Mouse (Mus musculus): Measurements from ENCODE around the gene Sarm1. TPM values are rescaled to one million over a fixed set of nuclear protein-coding genes. Genes with fewer than 3 reads are reported as not detected.
A peak's percentile ranks its signal among the peaks of the same experiment; 100 is the strongest.

Gene Sarm1
- total and polyA plus RNA-seq, 3 experiments: 0.50 to 1.1 (median 0.55) TPM

DNA sequence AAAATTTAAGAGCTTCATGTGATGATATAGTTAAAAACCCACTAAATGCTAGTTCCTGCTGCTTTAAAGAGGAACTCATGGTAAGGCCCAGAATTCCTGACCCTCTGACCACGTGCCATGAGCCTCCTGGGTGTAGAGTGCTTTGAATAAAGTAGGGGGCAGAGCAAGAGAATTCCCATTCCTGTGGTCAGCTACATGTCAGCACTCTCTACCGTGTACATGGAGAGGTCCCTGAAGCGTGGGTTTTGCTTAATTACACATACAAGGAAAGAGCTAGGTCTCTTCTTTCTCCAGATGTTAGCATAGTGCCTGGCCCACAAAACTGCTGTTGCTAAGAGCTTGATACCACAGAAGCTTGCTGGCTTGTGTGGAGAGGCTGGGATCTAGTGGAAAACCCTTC is 7.9 kb upstream of the Sarm1 start:
- H3K4me1 ChIP-seq (ENCODE audit: control insufficient read depth in 1 of 2, insufficient read depth in 2 of 2): no peaks in the 10 kb centered on the region; a peak in 1 of 4 replicates
- TF ChIP-seq POLR2AphosphoS2 (IDR thresholded peaks at IDR 0.05; ENCODE audit: low read depth, low read length) (0 out of 2 replicates have a peak, but pooled peaks have one; percentile 18), EP300 (IDR thresholded peaks at IDR 0.05; ENCODE audit: low read length) (no peak), CTCF (conservative IDR thresholded peaks at IDR 0.05 in 1 of 2, IDR thresholded peaks at IDR 0.05 in 1 of 2; ENCODE audit: low read depth in 2 of 2, low read length in 2 of 2) (no peak), POLR2A (IDR thresholded peaks at IDR 0.05; ENCODE audit: low read depth, low read length) (0 out of 2 replicates have a peak, but pooled peaks have one; percentile 7), MAFK (IDR thresholded peaks at IDR 0.05; ENCODE audit: insufficient replicate concordance, low read length) (no peak)
- H3K27ac ChIP-seq (ENCODE audit: insufficient read depth, low read depth): no peak overlapping the region
- H3K9ac ChIP-seq (ENCODE audit: insufficient read depth, low read depth): no peak overlapping the region
- dilution Hi-C loops (cut with MboI; ENCODE audit: extremely low pct_ligation_motif_present, extremely low pct_unique_long_range_greater_than_20kb, low sequenced_read_pairs) (no loop called here), in situ Hi-C loops (cut with MboI; ENCODE audit: low pct_ligation_motif_present, low pct_unique_long_range_greater_than_20kb, low sequenced_read_pairs) (no loop called here)
- no peak overlapping the region for H3K4me3 ChIP-seq (replicated peaks in 1 of 3; ENCODE audit: low read depth in 2 of 3, low read length in 2 of 3, poor library complexity in 1 of 3)
- no peaks in the 10 kb centered on the region for H3K9me3 ChIP-seq (replicated peaks; ENCODE audit: low read length)
- H3K79me2 ChIP-seq (replicated peaks; ENCODE audit: control insufficient read depth, extremely low read depth, insufficient read depth, poor library complexity, severe bottlenecking): no peaks in the 10 kb centered on the region
- H3K27me3 ChIP-seq (replicated peaks): peaks cover 3% of the 10 kb centered on the region
- H3K4me2 ChIP-seq (ENCODE audit: insufficient read depth, low read depth, poor library complexity, severe bottlenecking): no peak overlapping the region
- peaks cover 41 to 73% of the 10 kb centered on the region in 2 experiments for H3K36me3 ChIP-seq (replicated peaks in 1 of 2; ENCODE audit: control insufficient read depth in 1 of 2, insufficient read depth in 1 of 2, low read length in 1 of 2)
- no peak for DNase-seq (ENCODE audit: extremely low read depth)

DNA sequence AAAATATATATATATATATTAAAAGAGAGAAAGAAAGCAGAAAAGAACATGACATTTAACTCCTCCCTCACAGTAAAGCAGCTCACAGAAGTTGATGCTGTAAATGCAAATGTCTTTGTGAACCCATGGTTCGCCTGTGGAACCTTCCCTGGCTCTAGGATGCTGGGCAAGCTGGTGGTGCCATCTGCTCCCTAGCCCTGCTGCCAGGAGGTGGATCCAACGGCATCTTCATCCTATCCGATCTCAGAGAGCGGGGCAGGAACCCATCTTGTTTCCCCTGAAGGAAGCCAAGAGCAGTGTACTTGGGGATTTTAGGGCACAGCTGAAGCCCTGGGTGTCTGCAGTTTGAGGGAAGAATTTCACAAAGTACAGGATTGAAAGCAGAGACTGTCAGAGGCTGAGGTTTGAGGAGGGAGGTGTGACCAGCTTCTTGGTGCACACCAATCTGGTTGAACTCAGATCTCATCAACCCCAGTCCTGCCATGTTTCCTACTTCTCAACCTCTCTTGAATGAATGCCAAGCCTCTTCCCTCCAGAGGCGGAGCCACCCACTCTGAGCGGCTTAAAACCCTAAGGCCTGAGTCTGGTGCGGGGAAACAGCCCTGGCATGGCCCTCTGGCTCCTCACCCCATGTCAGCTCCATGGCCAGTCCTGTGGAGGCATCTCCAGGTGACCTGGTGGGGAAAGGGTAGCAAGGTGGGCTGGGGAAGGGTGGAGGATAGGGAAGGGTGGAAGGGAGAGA is 5.5 kb upstream of the Sarm1 start, which contains the start of gene Sebox:
Sebox (plus strand) TSS at position 539 of the 742 bp plus-strand sequence.
- H3K9ac ChIP-seq (ENCODE audit: insufficient read depth, low read depth): no peak within 1 kb of the TSS
- in situ Hi-C loops (cut with MboI; ENCODE audit: low pct_ligation_motif_present, low pct_unique_long_range_greater_than_20kb, low sequenced_read_pairs): no loop called here
- no peak within 1 kb of the TSS for H3K27ac ChIP-seq (ENCODE audit: insufficient read depth, low read depth)
- H3K4me1 ChIP-seq (ENCODE audit: control insufficient read depth in 1 of 2, insufficient read depth in 2 of 2): peaks cover 0 to 3% of the 10 kb centered on the region in 2 experiments; a peak in 1 of 4 replicates
- peaks cover 25 to 53% of the 10 kb centered on the region in 2 experiments for H3K36me3 ChIP-seq (replicated peaks in 1 of 2; ENCODE audit: control insufficient read depth in 1 of 2, insufficient read depth in 1 of 2, low read length in 1 of 2)
- dilution Hi-C loops (cut with MboI; ENCODE audit: extremely low pct_ligation_motif_present, extremely low pct_unique_long_range_greater_than_20kb, low sequenced_read_pairs): no loop called here
- H3K4me3 ChIP-seq (replicated peaks in 1 of 3; ENCODE audit: low read depth in 2 of 3, low read length in 2 of 3, poor library complexity in 1 of 3): no peak within 1 kb of the TSS
- H3K9me3 ChIP-seq (replicated peaks; ENCODE audit: low read length): no peaks in the 10 kb centered on the region
- no peak within 1 kb of the TSS for H3K4me2 ChIP-seq (ENCODE audit: insufficient read depth, low read depth, poor library complexity, severe bottlenecking)
- DNase-seq (ENCODE audit: extremely low read depth): no peak
- H3K79me2 ChIP-seq (replicated peaks; ENCODE audit: control insufficient read depth, extremely low read depth, insufficient read depth, poor library complexity, severe bottlenecking): no peaks in the 10 kb centered on the region
- TF ChIP-seq EP300 (IDR thresholded peaks at IDR 0.05; ENCODE audit: low read length) (no peak), NRF1 (IDR thresholded peaks at IDR 0.05; ENCODE audit: low read depth, low read length) (no peak), GABPA (IDR thresholded peaks at IDR 0.05; ENCODE audit: insufficient replicate concordance, low read depth, low read length) (no peak)
- peaks cover 16% of the 10 kb centered on the region for H3K27me3 ChIP-seq (replicated peaks)

DNA sequence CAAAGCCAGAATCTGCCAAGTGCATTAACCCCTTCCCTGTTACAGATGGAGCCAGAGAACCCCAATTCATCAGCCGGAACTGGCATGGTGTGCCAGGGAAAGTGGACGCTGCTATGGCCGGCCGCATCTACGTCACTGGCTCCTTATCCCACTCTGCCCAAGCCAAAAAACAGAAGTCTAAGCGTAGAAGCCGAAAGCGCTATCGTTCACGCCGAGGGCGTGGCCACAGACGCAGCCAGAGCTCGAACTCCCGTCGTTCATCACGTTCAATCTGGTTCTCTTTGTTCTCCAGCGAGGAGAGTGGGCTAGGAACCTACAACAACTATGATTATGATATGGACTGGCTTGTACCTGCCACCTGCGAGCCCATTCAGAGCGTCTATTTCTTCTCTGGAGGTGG is 4.0 kb upstream of the Sarm1 start:
- peaks cover 22% of the 10 kb centered on the region for H3K27me3 ChIP-seq (replicated peaks)
- H3K4me2 ChIP-seq (ENCODE audit: insufficient read depth, low read depth, poor library complexity, severe bottlenecking): no peak overlapping the region
- peaks cover 10 to 37% of the 10 kb centered on the region in 2 experiments for H3K36me3 ChIP-seq (replicated peaks in 1 of 2; ENCODE audit: control insufficient read depth in 1 of 2, insufficient read depth in 1 of 2, low read length in 1 of 2)
- H3K9me3 ChIP-seq (replicated peaks; ENCODE audit: low read length): no peaks in the 10 kb centered on the region
- no peak overlapping the region for H3K4me3 ChIP-seq (replicated peaks in 1 of 3; ENCODE audit: low read depth in 2 of 3, low read length in 2 of 3, poor library complexity in 1 of 3)
- H3K4me1 ChIP-seq (ENCODE audit: control insufficient read depth in 1 of 2, insufficient read depth in 2 of 2): peaks cover 5 to 12% of the 10 kb centered on the region in 2 experiments; a peak in 3 of 4 replicates
- no peak overlapping the region for H3K9ac ChIP-seq (ENCODE audit: insufficient read depth, low read depth)
- dilution Hi-C loops (cut with MboI; ENCODE audit: extremely low pct_ligation_motif_present, extremely low pct_unique_long_range_greater_than_20kb, low sequenced_read_pairs) (no loop called here), in situ Hi-C loops (cut with MboI; ENCODE audit: low pct_ligation_motif_present, low pct_unique_long_range_greater_than_20kb, low sequenced_read_pairs) (no loop called here)
- H3K27ac ChIP-seq (ENCODE audit: insufficient read depth, low read depth): no peak overlapping the region
- DNase-seq (ENCODE audit: extremely low read depth): no peak
- H3K79me2 ChIP-seq (replicated peaks; ENCODE audit: control insufficient read depth, extremely low read depth, insufficient read depth, poor library complexity, severe bottlenecking): no peaks in the 10 kb centered on the region
- TF ChIP-seq POLR2A (IDR thresholded peaks at IDR 0.05; ENCODE audit: low read depth, low read length): no peak
- TF ChIP-seq ZMIZ1 (IDR thresholded peaks at IDR 0.05; ENCODE audit: low read depth, low read length): no peak
- TF ChIP-seq IRF4 (IDR thresholded peaks at IDR 0.05; ENCODE audit: low read depth, low read length): no peak
- TF ChIP-seq BHLHE40 (IDR thresholded peaks at IDR 0.05; ENCODE audit: low read depth, low read length): no peak
- no peak for TF ChIP-seq PAX5 (IDR thresholded peaks at IDR 0.05; ENCODE audit: low read length)
- TF ChIP-seq JUND (conservative IDR thresholded peaks at IDR 0.05; ENCODE audit: low read depth, low read length): no peak
- no peak for TF ChIP-seq CTCF (conservative IDR thresholded peaks at IDR 0.05 in 1 of 2, IDR thresholded peaks at IDR 0.05 in 1 of 2; ENCODE audit: low read depth in 2 of 2, low read length in 2 of 2)
- TF ChIP-seq MYC (IDR thresholded peaks at IDR 0.05; ENCODE audit: low read depth, low read length): no peak
- TF ChIP-seq MAX (IDR thresholded peaks at IDR 0.05; ENCODE audit: low read length): no peak
- TF ChIP-seq ETS1 (conservative IDR thresholded peaks at IDR 0.05; ENCODE audit: low read depth, low read length): no peak
- no peak for TF ChIP-seq MXI1 (IDR thresholded peaks at IDR 0.05; ENCODE audit: low read depth, low read length)
- TF ChIP-seq TBP (conservative IDR thresholded peaks at IDR 0.05; ENCODE audit: low read depth, low read length): no peak
- TF ChIP-seq TCF12 (IDR thresholded peaks at IDR 0.05; ENCODE audit: low read depth, low read length): no peak
- no peak for TF ChIP-seq USF2 (conservative IDR thresholded peaks at IDR 0.05; ENCODE audit: low read depth, low read length)
- TF ChIP-seq POLR2AphosphoS2 (IDR thresholded peaks at IDR 0.05; ENCODE audit: low read depth, low read length): no peak
- no peak for TF ChIP-seq GABPA (IDR thresholded peaks at IDR 0.05; ENCODE audit: insufficient replicate concordance, low read depth, low read length)
- no peak for TF ChIP-seq ELF1 (IDR thresholded peaks at IDR 0.05; ENCODE audit: low read depth, low read length)
- no peak for TF ChIP-seq RAD21 (IDR thresholded peaks at IDR 0.05; ENCODE audit: low read depth, low read length)
- TF ChIP-seq NELFE (IDR thresholded peaks at IDR 0.05; ENCODE audit: low read depth, low read length): no peak

All from CH12.LX (cell line).